Mouse (Mus musculus): ENCODE results near the gene Pdss2.

- TF ChIP-seq MAFK (IDR thresholded peaks at IDR 0.05; ENCODE audit: insufficient read depth, low read depth, low read length) (no peak), HCFC1 (IDR thresholded peaks at IDR 0.05; ENCODE audit: borderline replicate concordance, insufficient read depth, low read length) (no peak), ZNF384 (IDR thresholded peaks at IDR 0.05; ENCODE audit: low read depth, low read length) (no peak), ZC3H11A (IDR thresholded peaks at IDR 0.05; ENCODE audit: borderline replicate concordance, low read depth, low read length) (no peak), CHD2 (IDR thresholded peaks at IDR 0.05; ENCODE audit: low read depth, low read length) (no peak)
Measured at GRCm38 (mm10) chr10:43312211-43312610, 90.9 kb downstream of the Pdss2 start.

All from ES-E14 (cell line).